Mouse (Mus musculus) mature B cell (primary cell): ENCODE data around the gene Sumo1.
"Not testable (repeated sequence)": the region's sequence is repeated elsewhere in the genome, so short reads cannot be mapped to it uniquely, and the experiment has no call there.

Source experiments
- in situ Hi-C: fragments of 300-500 bp; cut with MboI; formaldehyde crosslinking; loops from 2 replicates; pipeline ENCODE4 v1.14.3; 2019

Sumo1 gene

GRCm38 (mm10) chr1:59670641-59671168, at the start of gene Sumo1:
TSS of gene Sumo1 (minus strand) at chr1:59670834.
- in situ Hi-C loops: no loop called here

- in situ Hi-C loops: no loop called here
Observed at GRCm38 (mm10) chr1:59719900-59720299, 49.3 kb upstream of the Sumo1 start.

DNA sequence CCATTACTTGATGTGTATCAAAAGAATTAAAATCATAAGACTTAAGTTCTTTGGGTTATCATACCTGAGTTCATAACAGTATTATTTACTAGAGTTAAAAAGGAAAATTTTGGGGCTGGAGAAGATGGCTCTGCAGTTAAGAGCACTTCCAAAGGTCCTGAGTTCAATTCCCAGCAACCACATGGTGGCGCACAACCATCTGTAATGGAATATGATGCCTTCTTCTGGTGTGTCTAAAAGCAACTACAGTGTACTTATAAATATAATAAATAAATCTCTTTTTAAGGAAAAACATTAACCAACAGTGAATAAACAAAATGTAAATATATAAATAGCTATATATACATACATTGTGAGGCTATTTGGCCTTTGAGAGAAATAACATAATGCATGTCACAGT, 31.1 kb upstream of the Sumo1 start:
- in situ Hi-C loops: no loop called here

DNA sequence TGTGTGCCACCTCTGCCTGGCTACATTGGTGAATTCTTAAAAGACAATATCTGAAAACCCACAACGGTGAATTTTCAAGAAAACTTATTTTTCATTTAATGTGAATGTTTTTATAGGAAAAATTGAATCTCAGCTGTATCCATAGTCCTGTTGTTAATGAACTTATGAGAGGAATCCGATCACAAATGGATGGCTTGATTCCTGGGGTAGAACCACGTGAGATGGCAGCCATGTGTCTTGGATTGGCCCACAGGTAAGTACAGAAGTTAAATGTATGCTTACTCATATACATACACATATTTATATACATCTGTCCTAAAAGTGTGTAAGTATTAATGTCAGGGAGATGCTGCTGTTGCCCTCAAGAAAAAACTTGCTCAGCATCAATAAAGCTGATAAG, 27.6 kb upstream of the Sumo1 start:
- in situ Hi-C loops: no loop called here

GRCm38 (mm10) chr1:59697751-59698150, 27.1 kb upstream of the Sumo1 start:
- in situ Hi-C loops: no loop called here

GRCm38 (mm10) chr1:59690467-59690866, 19.8 kb upstream of the Sumo1 start:
- in situ Hi-C loops: no loop called here

DNA sequence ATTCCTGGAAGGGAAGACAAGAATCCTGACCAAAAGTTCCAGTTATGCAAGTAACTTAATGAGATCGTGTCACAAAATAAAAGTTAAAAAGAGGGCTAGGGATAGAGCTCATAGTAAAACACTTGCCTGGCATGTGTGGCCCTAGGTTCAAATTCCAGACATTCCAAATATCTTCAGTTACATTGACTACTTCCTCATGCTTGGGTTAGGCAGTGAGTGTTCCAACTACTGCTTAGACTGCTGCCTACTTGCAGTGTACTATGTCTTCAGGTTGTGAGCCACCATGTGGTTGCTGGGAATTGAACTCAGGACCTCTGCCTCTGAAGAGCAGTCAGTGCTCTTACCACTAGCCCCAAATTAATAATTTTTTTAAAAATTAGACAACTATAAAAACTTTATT, 16.9 kb upstream of the Sumo1 start:
- in situ Hi-C loops: no loop called here

DNA sequence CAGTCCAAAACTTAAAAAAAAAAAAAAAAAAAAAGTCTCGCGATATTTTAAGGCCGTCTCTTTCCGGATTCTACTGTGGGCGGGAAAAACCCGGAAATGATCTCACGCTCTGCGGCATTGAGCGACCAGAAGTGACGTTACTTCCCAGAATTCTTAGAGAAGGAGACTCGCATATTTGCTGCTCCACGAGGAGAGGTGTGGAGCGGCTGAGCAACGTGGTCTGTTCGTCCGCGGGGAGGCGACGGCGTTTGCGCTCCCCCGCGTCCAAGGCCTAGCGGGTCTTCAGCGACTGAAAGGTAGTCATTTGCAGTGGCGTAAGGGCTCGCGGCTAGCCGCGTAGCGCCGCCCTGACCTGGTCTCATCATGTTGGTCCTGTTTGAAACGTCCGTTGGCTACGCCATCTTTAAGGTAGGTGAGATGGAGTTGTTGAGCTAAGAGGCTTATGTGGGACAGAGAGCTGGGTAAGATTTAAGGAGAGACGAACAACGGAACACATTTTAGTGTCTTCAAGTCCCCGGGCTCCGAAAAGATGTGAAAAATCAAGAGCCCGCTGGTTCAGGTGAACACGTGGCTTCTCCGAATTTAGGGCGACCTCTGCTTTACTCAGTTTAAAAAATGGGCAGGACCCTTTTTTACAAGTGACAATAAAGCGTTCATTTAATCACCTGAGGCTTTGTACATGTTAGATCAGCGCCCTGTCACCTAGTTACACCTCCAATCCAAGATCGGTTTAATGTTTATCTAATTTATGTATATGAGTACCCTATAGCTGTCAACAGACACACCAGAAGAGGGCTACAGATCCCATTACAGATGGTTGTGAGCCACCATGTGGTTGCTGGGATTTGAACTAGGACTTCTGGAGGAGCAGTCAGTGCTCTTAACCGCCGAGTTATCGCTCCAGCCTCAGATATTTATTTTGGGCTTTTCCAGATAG, 14.5 kb upstream of the Sumo1 start, which contains the start of gene Nop58:
Gene Nop58 (plus strand): TSS at position 153 of the 937 bp plus-strand sequence.
- in situ Hi-C loops: no loop called here

- in situ Hi-C loops: no loop called here
Observed at GRCm38 (mm10) chr1:59683926-59684818, 13.5 kb upstream of the Sumo1 start.

DNA sequence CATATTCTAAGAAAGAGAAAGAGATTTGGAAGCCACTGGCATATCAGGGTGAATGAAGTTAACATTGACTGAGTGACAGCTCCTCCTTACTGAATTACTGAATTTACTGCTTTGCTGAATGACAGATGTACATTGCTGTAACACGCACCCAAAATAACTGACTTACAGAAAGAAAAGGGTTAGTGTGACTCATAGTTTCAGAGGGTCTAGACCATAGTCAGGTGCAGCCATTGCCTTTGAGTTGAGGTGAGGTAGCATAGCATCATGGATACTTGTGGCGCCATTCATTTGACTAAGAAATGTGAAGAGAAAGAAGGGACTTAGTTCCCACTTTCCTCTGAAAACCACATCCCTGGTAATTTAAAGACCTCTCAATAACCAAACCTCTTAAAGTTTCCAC, 3.0 kb upstream of the Sumo1 start:
- in situ Hi-C loops: no loop called here

DNA sequence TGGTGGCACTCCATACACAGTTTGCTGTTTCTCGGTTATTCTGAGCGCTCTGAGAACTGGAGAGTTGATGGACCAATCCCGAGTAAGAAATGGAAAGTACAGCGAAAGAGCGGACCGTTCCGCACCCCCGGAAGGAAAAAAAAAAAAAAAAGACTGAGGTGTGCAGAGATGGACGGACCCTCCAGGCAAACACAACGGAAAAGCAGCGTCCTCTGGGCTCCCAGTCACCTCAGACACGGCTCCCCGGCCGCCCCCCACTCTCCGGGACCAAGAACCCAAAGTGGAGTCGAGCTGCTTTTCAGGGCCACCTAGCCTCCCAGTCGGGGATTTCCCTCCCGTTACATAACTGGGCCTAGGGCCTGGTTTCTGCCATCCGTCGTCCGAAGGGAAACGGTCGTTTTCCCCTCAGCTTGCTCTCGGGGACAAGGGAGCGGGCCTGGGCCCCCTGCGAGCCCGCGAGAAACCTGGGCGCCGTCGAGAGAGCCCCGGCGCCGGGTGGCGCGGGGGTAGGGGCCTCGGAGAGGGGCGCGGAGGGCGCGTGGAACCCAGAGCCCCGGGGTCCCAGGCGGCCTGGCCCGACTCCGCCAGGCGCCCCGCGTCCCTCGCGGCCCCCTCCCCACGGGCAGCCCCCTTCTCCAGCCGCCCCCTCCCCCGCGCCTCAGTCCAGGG, 538 bp downstream of the Sumo1 start:
- in situ Hi-C loops: no loop called here

DNA sequence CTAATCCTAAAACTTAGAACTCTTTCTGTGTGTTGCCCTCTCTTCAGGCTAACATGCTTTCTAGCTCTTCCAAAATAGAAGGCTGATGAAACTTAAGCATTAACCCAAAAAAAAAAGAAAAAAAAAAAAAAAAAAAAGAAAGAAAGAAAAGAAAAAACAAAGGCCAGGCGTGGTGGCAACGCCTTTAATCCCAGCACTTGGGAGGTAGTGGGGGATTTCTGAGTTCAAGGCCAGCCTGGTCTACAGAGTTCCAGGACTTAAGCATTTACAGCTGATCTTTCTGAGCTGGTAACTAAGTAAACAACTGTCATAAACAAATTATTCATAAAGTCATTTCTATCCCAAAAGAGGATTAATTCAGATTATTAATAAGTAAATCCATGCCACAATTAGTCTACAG, 1.8 kb downstream of the Sumo1 start:
- in situ Hi-C loops: no loop called here

DNA sequence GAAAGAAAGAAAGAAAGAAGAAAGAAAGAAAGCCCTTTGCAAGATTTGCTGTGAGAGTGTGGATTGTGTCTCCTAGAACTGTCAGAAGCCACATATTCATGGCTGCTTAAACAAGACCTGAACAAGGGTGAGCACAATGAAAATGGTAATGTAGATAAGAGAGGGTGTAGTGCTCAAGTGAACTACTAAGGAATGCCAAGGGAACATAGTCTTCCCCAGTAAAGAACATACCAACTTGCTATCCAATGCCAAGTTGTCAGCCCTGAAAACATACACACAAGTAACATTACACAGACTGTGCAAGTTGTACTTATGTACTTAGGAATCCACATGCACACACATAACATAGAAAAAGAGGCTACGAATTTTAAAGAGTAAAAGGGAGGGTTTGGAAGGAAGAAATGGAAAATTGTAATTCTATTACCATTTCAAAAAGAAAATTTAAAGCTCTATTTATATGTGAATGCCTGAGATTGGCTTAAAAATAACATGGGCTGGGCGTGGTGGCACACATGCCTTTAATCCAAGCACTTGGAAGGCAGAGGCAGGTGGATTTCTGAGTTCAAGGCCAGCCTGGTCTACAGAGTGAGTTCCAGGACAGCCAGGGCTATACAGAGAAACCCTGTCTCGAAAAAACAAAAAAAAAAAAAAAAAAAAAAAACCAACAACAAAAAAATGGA, 7.0 kb downstream of the Sumo1 start:
- in situ Hi-C loops: no loop called here

- in situ Hi-C loops: no loop called here
Observed at GRCm38 (mm10) chr1:59656244-59657171, 14.1 kb downstream of the Sumo1 start.

DNA sequence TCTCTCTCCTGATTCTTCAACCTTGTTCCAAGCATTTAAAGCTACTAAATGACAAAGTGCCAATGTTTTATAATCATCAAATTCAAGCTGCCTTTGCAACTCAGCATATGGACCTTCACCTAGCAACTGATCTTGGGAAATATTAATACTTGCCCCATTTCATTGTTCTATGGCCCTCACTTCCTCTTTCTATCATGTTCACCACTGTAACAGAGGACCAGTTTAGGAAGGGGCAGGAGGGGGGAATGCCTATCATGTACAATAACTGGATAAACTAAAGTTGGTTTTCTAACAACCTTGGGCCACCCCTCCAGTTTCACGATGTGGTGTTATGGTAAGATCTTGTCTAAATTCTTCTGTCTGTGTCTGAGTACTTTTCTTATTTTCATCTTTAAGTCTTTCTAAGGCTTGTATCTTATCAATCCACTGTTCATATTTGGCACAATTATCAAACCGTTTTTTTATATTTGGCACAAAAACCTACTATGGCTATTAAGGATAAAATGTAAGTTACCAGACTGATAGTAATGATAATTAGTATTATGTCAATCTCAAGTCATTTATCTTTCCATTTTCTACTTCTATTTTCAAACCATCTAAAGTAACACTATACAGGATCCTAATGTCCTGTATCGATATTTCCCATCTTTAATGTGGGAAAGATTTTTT, 17.3 kb downstream of the Sumo1 start:
- in situ Hi-C loops: no loop called here

- in situ Hi-C loops: no loop called here
Observed at GRCm38 (mm10) chr1:59651201-59651819, 19.3 kb downstream of the Sumo1 start.

GRCm38 (mm10) chr1:59646502-59646901, 24.1 kb downstream of the Sumo1 start:
- in situ Hi-C loops: not testable (repeated sequence)

GRCm38 (mm10) chr1:59642488-59642887, 28.1 kb downstream of the Sumo1 start:
- in situ Hi-C loops: no loop called here

DNA sequence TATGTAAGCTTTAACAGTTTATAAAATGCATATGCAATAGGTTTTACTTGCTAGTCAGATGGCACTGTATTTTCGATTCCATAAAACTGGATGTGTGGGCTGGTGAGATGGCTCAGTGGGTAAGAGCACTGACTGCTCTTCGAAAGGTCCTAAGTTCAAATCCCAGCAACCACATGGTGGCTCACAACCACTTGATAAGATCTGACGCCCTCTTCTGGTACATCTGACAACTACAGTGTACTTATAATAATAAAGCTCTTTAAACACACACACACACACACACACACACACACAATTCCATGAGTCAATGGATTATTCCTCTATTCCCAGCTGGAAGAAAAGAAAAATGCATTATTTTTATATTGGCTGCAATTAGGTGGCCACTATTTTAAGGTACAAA, 32.3 kb downstream of the Sumo1 start:
- in situ Hi-C loops: no loop called here
